Mouse (Mus musculus) E14TG2a.4 (cell line): ENCODE measurements around the gene Hpd.

Experiments
- H3K27me3 ChIP-seq: 2 replicates; pipeline ENCODE4 v1.6.1; 2014; ENCODE audit warnings: low read length, control low read depth; ENCODE audit not compliant: insufficient read depth
- H3K36me3 ChIP-seq: 2 replicates; pipeline ENCODE4 v1.6.1; 2014; ENCODE audit warnings: low read length, control low read depth; ENCODE audit not compliant: insufficient read depth
- H3K4me1 ChIP-seq: replicated peaks from 2 replicates; pipeline ENCODE4 v1.6.1; 2014; ENCODE audit warnings: low read depth, low read length, control low read depth
- H3K4me3 ChIP-seq: replicated peaks from 2 replicates; pipeline ENCODE4 v1.5.1; 2014; ENCODE audit warnings: mild to moderate bottlenecking, low read length
- H3K9me3 ChIP-seq: 2 replicates; pipeline ENCODE4 v1.6.1; 2014; ENCODE audit warnings: low read length, control low read depth
- CTCF ChIP-seq: conservative IDR thresholded peaks from 2 replicates; pipeline ENCODE4 v1.5.1; 2014; ENCODE audit warnings: low read length
- NANOG ChIP-seq: IDR thresholded peaks from 2 replicates; pipeline ENCODE4 v1.6.1; 2014; ENCODE audit warnings: borderline replicate concordance, low read length, mixed read lengths
- POU5F1 ChIP-seq: IDR thresholded peaks from 2 replicates; pipeline ENCODE4 v1.6.1; 2014; ENCODE audit warnings: low read length, borderline replicate concordance

Gene Hpd

GRCm38 (mm10) chr5:123192606-123193150 is 10.2 kb upstream of the Hpd start:
- Histone ChIP-seq H3K4me1 (peaks cover 7% of the 10 kb centered on the region), H3K27me3 (peaks cover 10% of the 10 kb centered on the region), H3K4me3 (no peak overlapping the region), H3K36me3 (no peaks in the 10 kb centered on the region), H3K9me3 (no peaks in the 10 kb centered on the region)
- no peak for TF ChIP-seq POU5F1
- no peak for TF ChIP-seq CTCF

DNA sequence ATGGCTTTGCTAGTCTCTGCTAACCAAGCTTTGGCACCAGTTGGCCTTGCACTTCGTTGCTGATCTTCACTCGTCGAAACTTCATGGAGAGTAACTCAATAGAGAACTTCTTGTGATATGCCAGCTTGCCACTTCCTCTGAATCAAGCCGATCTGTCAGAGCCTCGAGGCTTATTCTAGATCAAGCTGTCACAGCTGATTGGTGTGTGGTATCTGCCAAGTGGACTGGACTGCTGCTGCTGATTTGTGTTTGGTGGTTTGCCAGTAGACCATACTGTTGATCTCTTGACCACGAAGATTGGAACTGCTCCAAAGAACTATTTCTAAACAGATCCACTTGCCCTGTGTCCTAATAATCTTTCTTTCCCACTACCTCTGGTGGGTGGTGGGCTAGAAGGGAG is 8.9 kb upstream of the Hpd start:
- H3K27me3 ChIP-seq, result peaks cover 10% of the 10 kb centered on the region
- H3K4me3 ChIP-seq, result no peak overlapping the region
- TF ChIP-seq POU5F1 (no peak), CTCF (no peak), NANOG (no peak)
- H3K9me3 ChIP-seq, result no peaks in the 10 kb centered on the region
- H3K36me3 ChIP-seq, result no peaks in the 10 kb centered on the region
- H3K4me1 ChIP-seq, result peaks cover 7% of the 10 kb centered on the region

- no peaks in the 10 kb centered on the region for H3K9me3 ChIP-seq
- peaks cover 3% of the 10 kb centered on the region for H3K4me1 ChIP-seq
- peaks cover 16% of the 10 kb centered on the region for H3K27me3 ChIP-seq
- TF ChIP-seq NANOG, result no peak
- no peak for TF ChIP-seq CTCF
- TF ChIP-seq POU5F1, result no peak
- no peak overlapping the region for H3K4me3 ChIP-seq
- no peaks in the 10 kb centered on the region for H3K36me3 ChIP-seq
Observed at GRCm38 (mm10) chr5:123190912-123191311, 8.4 kb upstream of the Hpd start.

GRCm38 (mm10) chr5:123187306-123187705 is 4.8 kb upstream of the Hpd start:
- Histone ChIP-seq H3K36me3 (no peaks in the 10 kb centered on the region), H3K4me1 (peaks cover 7% of the 10 kb centered on the region), H3K4me3 (no peak overlapping the region), H3K9me3 (no peaks in the 10 kb centered on the region), H3K27me3 (peaks cover 27% of the 10 kb centered on the region)
- no peak for TF ChIP-seq NANOG
- TF ChIP-seq POU5F1, result no peak
- no peak for TF ChIP-seq CTCF

DNA sequence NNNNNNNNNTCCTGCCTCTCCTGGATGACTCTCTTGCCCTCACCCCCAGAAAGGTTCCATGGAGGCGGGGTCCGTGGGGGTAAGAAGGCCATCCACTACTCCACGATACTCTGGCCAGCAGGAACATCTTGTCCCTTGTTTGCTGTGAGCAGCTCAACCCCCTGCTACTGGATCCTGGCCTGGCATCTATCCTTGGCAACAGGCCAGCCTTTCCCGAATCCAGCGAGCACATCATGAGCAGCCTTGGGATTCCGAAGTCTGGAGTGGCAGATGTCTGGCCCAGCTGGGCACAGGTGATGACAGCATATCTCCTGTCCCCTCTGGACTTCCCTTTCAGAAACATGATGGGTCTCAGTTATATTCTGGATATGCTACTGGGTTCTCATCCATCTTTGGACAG is 3.4 kb upstream of the Hpd start:
- no peak overlapping the region for H3K4me3 ChIP-seq
- peaks cover 33% of the 10 kb centered on the region for H3K27me3 ChIP-seq
- peaks cover 8% of the 10 kb centered on the region for H3K4me1 ChIP-seq
- H3K36me3 ChIP-seq, result no peaks in the 10 kb centered on the region
- TF ChIP-seq NANOG, result no peak
- TF ChIP-seq CTCF, result no peak
- no peak for TF ChIP-seq POU5F1
- no peaks in the 10 kb centered on the region for H3K9me3 ChIP-seq

DNA sequence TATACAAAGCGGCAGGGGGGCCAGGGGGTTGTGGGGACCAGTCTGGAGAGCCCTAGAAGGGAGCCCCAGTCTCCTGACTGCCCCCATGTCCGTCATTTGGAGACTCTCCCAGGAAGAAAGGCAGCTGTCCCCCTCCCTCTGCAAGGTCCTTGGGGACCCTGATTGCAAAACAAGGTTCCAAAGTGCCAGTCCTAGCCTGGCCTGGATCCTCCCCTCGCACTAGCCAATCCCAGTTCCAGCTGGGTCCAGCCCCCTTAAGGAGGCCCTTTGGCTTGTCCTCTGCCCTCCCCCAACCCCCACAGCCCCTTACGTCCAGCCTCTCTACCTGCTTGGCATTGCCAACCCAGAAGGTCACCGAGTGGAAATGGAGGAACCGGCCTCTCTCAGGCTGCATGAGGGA is 991 bp downstream of the Hpd start:
- Histone ChIP-seq H3K36me3 (no peaks in the 10 kb centered on the region), H3K27me3 (peaks cover 73% of the 10 kb centered on the region), H3K4me1 (peaks cover 13% of the 10 kb centered on the region), H3K9me3 (peaks cover 5% of the 10 kb centered on the region; the same call in 1 of the 2 replicates), H3K4me3 (no peak overlapping the region)
- TF ChIP-seq NANOG (no peak), POU5F1 (no peak), CTCF (no peak)

DNA sequence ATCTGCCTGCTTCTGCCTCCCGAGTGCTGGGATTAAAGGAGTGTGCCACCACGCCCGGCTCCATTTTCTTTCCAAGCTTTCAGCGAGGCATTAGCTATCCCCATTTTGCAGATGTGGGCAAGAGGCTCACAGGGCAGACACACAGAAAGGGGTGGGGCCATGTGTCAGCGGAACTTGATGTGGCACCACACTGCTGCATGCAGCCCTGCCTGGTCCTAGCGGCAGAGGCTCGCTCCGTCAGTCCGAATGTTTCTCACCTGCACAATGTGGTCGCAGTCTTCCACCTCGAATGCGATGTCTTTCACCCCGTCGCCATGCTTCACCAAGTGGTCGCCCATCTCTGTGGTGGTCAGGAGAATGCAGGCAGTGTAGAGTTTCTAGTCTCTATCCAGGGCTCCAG is 2.1 kb downstream of the Hpd start:
- Histone ChIP-seq H3K9me3 (peaks cover 5% of the 10 kb centered on the region; the same call in 1 of the 2 replicates), H3K27me3 (peaks cover 78% of the 10 kb centered on the region), H3K36me3 (no peaks in the 10 kb centered on the region), H3K4me3 (no peak overlapping the region), H3K4me1 (peaks cover 20% of the 10 kb centered on the region)
- TF ChIP-seq POU5F1 (no peak), CTCF (no peak), NANOG (no peak)

- no peak for TF ChIP-seq POU5F1
- TF ChIP-seq NANOG, result no peak
- TF ChIP-seq CTCF, result no peak
- H3K36me3 ChIP-seq, result no peaks in the 10 kb centered on the region
- H3K9me3 ChIP-seq, result peaks cover 5% of the 10 kb centered on the region; the same call in 1 of the 2 replicates
Observed at GRCm38 (mm10) chr5:123178792-123179191, 3.7 kb downstream of the Hpd start.

More at GRCm38 (mm10) chr5:123178792-123179191, 3.7 kb downstream of the Hpd start:
- Histone ChIP-seq H3K4me1 (peaks cover 20% of the 10 kb centered on the region), H3K4me3 (no peak overlapping the region), H3K27me3 (peaks cover 86% of the 10 kb centered on the region)
